In the genomic region with DNA sequence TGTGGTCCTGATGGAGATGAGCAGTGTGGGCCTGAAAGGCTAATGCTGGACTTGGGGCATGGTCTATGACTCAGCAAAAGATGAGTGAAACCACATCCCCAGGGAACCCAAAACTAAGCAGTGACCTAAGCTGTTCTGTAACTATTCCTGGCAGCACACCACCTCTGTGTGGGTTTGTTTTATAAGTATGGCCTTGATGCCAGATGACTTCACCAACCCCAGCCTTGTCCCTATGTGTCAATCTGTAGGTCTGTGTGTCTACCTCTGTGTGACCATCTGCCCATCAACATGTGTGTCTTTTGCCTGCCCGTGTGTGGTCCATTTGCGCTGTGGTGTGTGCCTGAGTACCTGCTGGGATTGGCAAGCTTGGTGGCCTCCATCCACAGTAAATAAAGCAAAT, we compare ENCODE assay signal across 22 mouse cellular contexts. TPM values are rescaled to one million over a fixed set of nuclear protein-coding genes. Genes with fewer than 3 reads are reported as not detected.
A peak's percentile ranks its signal among the peaks of the same experiment; 100 is the strongest.
DNase-seq lines count a peak whose midpoint lies in the region; ATAC-seq and TF ChIP-seq lines count a peak whose summit lies in the region.
"Had no signal": no experiment of that assay in that cellular context is flagged by ENCODE, and none has a peak within 500 bp of the region (broad histone marks: within the 10 kb centered on the region; RNA-seq: fewer than 3 reads in every experiment).

No protein-coding gene starts in this region.

- H3K36me3 ChIP-seq in hindbrain, postnatal 0 days (ENCODE audit: insufficient read depth, low read length), result no peaks in the 10 kb centered on the region
- H3K36me3 ChIP-seq in hindbrain, embryonic 10.5 days, result no peaks in the 10 kb centered on the region
- H3K36me3 ChIP-seq: lung, embryonic 15.5 days; neural tube, embryonic 13.5 days had no signal

- H3K4me1 ChIP-seq in hindbrain, postnatal 0 days (ENCODE audit: insufficient read depth, low read length), result no peaks in the 10 kb centered on the region
- H3K4me1 ChIP-seq in hindbrain, embryonic 10.5 days (replicated peaks), result no peaks in the 10 kb centered on the region
- H3K4me1 ChIP-seq: lung, embryonic 15.5 days; neural tube, embryonic 13.5 days had no signal

- H3K9ac ChIP-seq in hindbrain, postnatal 0 days (replicated peaks; ENCODE audit: low read length), result no peak overlapping the region
- H3K9ac ChIP-seq: lung, embryonic 15.5 days; neural tube, embryonic 13.5 days had no signal

- no peak overlapping the region for H3K4me2 ChIP-seq in hindbrain, postnatal 0 days (ENCODE audit: low read depth, low read length)
- H3K4me2 ChIP-seq: lung, embryonic 15.5 days; neural tube, embryonic 13.5 days had no signal

- no peak overlapping the region for H3K4me3 ChIP-seq in hindbrain, postnatal 0 days (ENCODE audit: low read length)
- no peak overlapping the region for H3K4me3 ChIP-seq in hindbrain, embryonic 10.5 days
- H3K4me3 ChIP-seq: lung, embryonic 15.5 days; neural tube, embryonic 13.5 days had no signal

- no peak for DNase-seq in hindbrain, postnatal 0 days (ENCODE audit: low spot score)
- DNase-seq in hindbrain, embryonic 10.5 days (ENCODE audit: low spot score), result no peak
- DNase-seq in adrenal gland, adult 8-10 months, result peak; percentile 16
- DNase-seq in cerebellum, adult 11-12 months, result peak; percentile 75
- DNase-seq in cerebellum, postnatal 36 days, result peak; percentile 52 to 56
- DNase-seq in layer of hippocampus, adult 9-10 months (ENCODE audit: low spot score), result no peak
- DNase-seq in spleen, adult 18-20 months, result no peak
- DNase-seq in heart, adult 9 months (ENCODE audit: low spot score in 2 of 2), result no peak
- DNase-seq: gastrocnemius, postnatal 10 days; heart, postnatal 14 days; kidney, adult 9 months; liver; retina, postnatal 1 day had no signal

- no peak overlapping the region for H3K27ac ChIP-seq in hindbrain, postnatal 0 days
- H3K27ac ChIP-seq in hindbrain, embryonic 10.5 days, result no peak overlapping the region
- H3K27ac ChIP-seq: lung, embryonic 15.5 days; neural tube, embryonic 13.5 days had no signal

- TF ChIP-seq CTCF in hindbrain, postnatal 0 days (IDR thresholded peaks at IDR 0.05; ENCODE audit: low read depth), result no peak

- 73% methylated on average over 2 of the region's 2 CpGs for WGBS in hindbrain, postnatal 0 days
- 93% methylated on average over 2 of the region's 2 CpGs for WGBS in hindbrain, embryonic 10.5 days

- H3K9me3 ChIP-seq in hindbrain, postnatal 0 days (ENCODE audit: low read length), result no peaks in the 10 kb centered on the region
- H3K9me3 ChIP-seq in hindbrain, embryonic 10.5 days, result no peaks in the 10 kb centered on the region
- H3K9me3 ChIP-seq: lung, embryonic 15.5 days; neural tube, embryonic 13.5 days had no signal

- peak; percentile 27; the same call in 1 of the 2 replicates for ATAC-seq in hindbrain, postnatal 0 days
- ATAC-seq: activated CD4-positive, CD25-positive, alpha-beta regulatory T cell, adult 4 months; forebrain, embryonic 16.5 days had no signal

- no peaks in the 10 kb centered on the region for H3K27me3 ChIP-seq in hindbrain, postnatal 0 days (ENCODE audit: insufficient read depth, low read length)
- no peaks in the 10 kb centered on the region for H3K27me3 ChIP-seq in hindbrain, embryonic 10.5 days (ENCODE audit: insufficient read depth, poor library complexity, severe bottlenecking)
- H3K27me3 ChIP-seq: lung, embryonic 15.5 days; neural tube, embryonic 13.5 days had no signal

RNA-seq across cellular contexts. Expression of gene Gm5485, which starts 44.1 kb away (rescaled TPM):
- not detected in 2 replicates for total RNA-seq in hindbrain, postnatal 0 days (2014; rRNA removed)
- polyA plus RNA-seq in hindbrain, postnatal 0 days (2015; fragmentation: Nextera tagmentation; extraction: Ambion mirVana), result not detected in 2 replicates
- not detected in 2 replicates for polyA plus RNA-seq in hindbrain, embryonic 10.5 days (2016; fragmentation: Nextera tagmentation; extraction: Ambion mirVana)
- not detected for total RNA-seq in adrenal gland, adult 8-10 months (2022)
- total RNA-seq: gastrocnemius, postnatal 10 days; heart, adult 8-10 months; heart, postnatal 14 days; layer of hippocampus, adult 18-20 months; left cerebral cortex, postnatal 14 days; megakaryocyte-erythroid progenitor cell, adult 5-6 weeks; monocyte, adult 5-6 weeks had no signal
- polyA plus RNA-seq: activated CD4-positive, CD25-positive, alpha-beta regulatory T cell, adult 4 months; forebrain, embryonic 16.5 days; lung, embryonic 15.5 days; neural tube, embryonic 13.5 days had no signal

Comparison
In these comparisons a context has a peak if more than half of its experiments do, and no peak if none do; other contexts are left out.
1. DNase-seq: peak in adrenal gland, adult 8-10 months (single experiment), cerebellum, adult 11-12 months (single experiment) and cerebellum, postnatal 36 days (2 of 2); none in hindbrain, postnatal 0 days (single experiment), hindbrain, embryonic 10.5 days (single experiment), layer of hippocampus, adult 9-10 months (single experiment), spleen, adult 18-20 months (0 of 2) and heart, adult 9 months (0 of 2).